Mouse (Mus musculus): Measurements from ENCODE around the gene Plcg2. TPM values are rescaled to one million over a fixed set of nuclear protein-coding genes. Genes with fewer than 3 reads are reported as not detected.

Plcg2 gene
- polyA plus RNA-seq (2015; fragmentation: Nextera tagmentation; extraction: Ambion mirVana), result 9.3 and 12.7 TPM in 2 replicates

GRCm38 (mm10) chr8:117498179-117498914, at the start of gene Plcg2:
Gene Plcg2 (plus strand): TSS chr8:117498291.

GRCm38 (mm10) chr8:117673430-117673830, 175.3 kb downstream of the Plcg2 start, which contains the start of gene Sdr42e1:
Gene Sdr42e1 (minus strand): TSS chr8:117673689.

Other genes starting within 250 kb of the Plcg2 start
- 17.6 and 19.0 TPM in 2 replicates for gene Cmip, start 241.2 kb upstream of the Plcg2 start, polyA plus RNA-seq (2015; fragmentation: Nextera tagmentation; extraction: Ambion mirVana)
- gene Sdr42e1, start 175.4 kb downstream of the Plcg2 start, polyA plus RNA-seq (2015; fragmentation: Nextera tagmentation; extraction: Ambion mirVana), result 0.48 and 0.85 TPM in 2 replicates
- 0.60 and 0.64 TPM in 2 replicates for gene Hsd17b2, start 203.6 kb downstream of the Plcg2 start, polyA plus RNA-seq (2015; fragmentation: Nextera tagmentation; extraction: Ambion mirVana)